Mouse (Mus musculus) C2C12 (cell line): ENCODE measurements around the gene Ccdc158.

ENCODE experiments used
- CTCF ChIP-seq: IDR thresholded peaks from one replicate; pipeline ENCODE4 v1.5.1; 2011; ENCODE audit not compliant: control insufficient read depth, insufficient read depth, insufficient read length
- MAX ChIP-seq: IDR thresholded peaks from one replicate; pipeline ENCODE4 v1.6.1; 2011; ENCODE audit warnings: mild to moderate bottlenecking, control low read depth
- USF1 ChIP-seq: IDR thresholded peaks from one replicate; pipeline ENCODE4 v1.6.1; 2011; ENCODE audit warnings: low read depth, mild to moderate bottlenecking, control low read depth, moderate library complexity

- TF ChIP-seq MAX (no peak), CTCF (no peak), USF1 (no peak)
Measured at GRCm38 (mm10) chr5:92684715-92685460, 9.8 kb upstream of the Ccdc158 start.
